Mouse (Mus musculus) ES-E14 (cell line): ENCODE measurements at regions not wholly inside any gene's neighbourhood (a gene's known extent, or its start where the extent isn't known, plus 50 kb on each side); places are given as distances from the start of the nearest gene placed in this dataset.
"Not testable (repeated sequence)": the region's sequence is repeated elsewhere in the genome, so short reads cannot be mapped to it uniquely, and the experiment has no call there.

ENCODE experiments used
- DNase-seq: peaks from one replicate; pipeline ENCODE4 v3.0.0-alpha.2; 2013; ENCODE audit warnings: low read depth, low spot score
- H3K27ac ChIP-seq: 2 replicates; pipeline ENCODE4 v1.5.1; 2012; ENCODE audit warnings: low read depth, mild to moderate bottlenecking, low read length, moderate library complexity, mixed read lengths; ENCODE audit not compliant: poor library complexity, insufficient read depth, severe bottlenecking
- H3K36me3 ChIP-seq: 2 replicates; pipeline ENCODE4 v1.6.1; 2012; ENCODE audit warnings: mild to moderate bottlenecking, low read length, moderate library complexity, mixed read lengths; ENCODE audit not compliant: control insufficient read depth, poor library complexity, insufficient read depth, severe bottlenecking
- H3K4me1 ChIP-seq, 2 experiments: fragments of 150-350 bp in 1 of 2; sonication (generic) in 1 of 2; 2 replicates each; pipeline ENCODE4 v1.6.1; 2012; ENCODE audit warnings: low read length in 2 of 2, mild to moderate bottlenecking in 1 of 2, mixed read lengths in 1 of 2; ENCODE audit not compliant: control insufficient read depth in 2 of 2, insufficient read depth in 2 of 2, poor library complexity in 1 of 2
- H3K4me3 ChIP-seq, 2 experiments: fragments of 150-350 bp in 1 of 2; sonication (generic) in 1 of 2; 2 replicates each; pipeline ENCODE4 v1.5.1; 2012; ENCODE audit warnings: low read length in 2 of 2, low read depth in 1 of 2, mild to moderate bottlenecking in 1 of 2, mixed read lengths in 1 of 2; ENCODE audit not compliant: insufficient read depth in 1 of 2, poor library complexity in 1 of 2, severe bottlenecking in 1 of 2
- H3K9ac ChIP-seq: 2 replicates; pipeline ENCODE4 v1.6.1; 2012; ENCODE audit warnings: low read depth, mild to moderate bottlenecking, low read length, mixed read lengths; ENCODE audit not compliant: poor library complexity, insufficient read depth, severe bottlenecking
- H3K9me3 ChIP-seq: fragments of 150-350 bp; sonication (generic); 2 replicates; pipeline ENCODE4 v1.6.1; 2012; ENCODE audit warnings: low read depth, mild to moderate bottlenecking, low read length; ENCODE audit not compliant: control insufficient read depth, insufficient read depth
- CHD2 ChIP-seq: IDR thresholded peaks from 2 replicates; pipeline ENCODE4 v1.6.1; 2014; ENCODE audit warnings: mild to moderate bottlenecking, low read depth, low read length, inconsistent platforms
- HCFC1 ChIP-seq: IDR thresholded peaks from 2 replicates; pipeline ENCODE4 v1.6.1; 2012; ENCODE audit warnings: low read length, inconsistent platforms, borderline replicate concordance; ENCODE audit not compliant: insufficient read depth
- MAFK ChIP-seq: IDR thresholded peaks from 2 replicates; pipeline ENCODE4 v1.6.1; 2014; ENCODE audit warnings: mild to moderate bottlenecking, low read depth, low read length, inconsistent platforms; ENCODE audit not compliant: insufficient read depth
- ZC3H11A ChIP-seq: IDR thresholded peaks from 2 replicates; pipeline ENCODE4 v1.6.1; 2012; ENCODE audit warnings: low read depth, mild to moderate bottlenecking, inconsistent platforms, low read length, borderline replicate concordance
- ZNF384 ChIP-seq: IDR thresholded peaks from 2 replicates; pipeline ENCODE4 v1.6.1; 2012; ENCODE audit warnings: low read depth, low read length, inconsistent platforms
- in situ Hi-C, 2 experiments: fragments of 600-800 bp; cut with MboI; formaldehyde crosslinking; loops; one replicate each; pipeline ENCODE4 v1.15.1; 2025; ENCODE audit warnings: low sequenced_read_pairs in 2 of 2, inconsistent platforms in 1 of 2; ENCODE audit not compliant: unreplicated experiment in 2 of 2

- Histone ChIP-seq H3K27ac (no peak overlapping the region), H3K4me3 (no peak overlapping the region), H3K36me3 (no peaks in the 10 kb centered on the region), H3K9me3 (no peaks in the 10 kb centered on the region), H3K4me1 (0 out of 4 replicates have a peak, but pooled peaks cover 0 to 2% of the 10 kb centered on the region in 2 experiments), H3K9ac (no peak overlapping the region)
- TF ChIP-seq CHD2 (no peak), ZC3H11A (no peak), MAFK (no peak), HCFC1 (no peak), ZNF384 (no peak)
- in situ Hi-C loops = no loop called here
- no peak for DNase-seq
Measured at GRCm38 (mm10) chr7:83392181-83392580, 192.5 kb upstream of the Tmc3 start.

GRCm38 (mm10) chr7:83392625-83393024, 192.1 kb upstream of the Tmc3 start:
- no peaks in the 10 kb centered on the region for H3K9me3 ChIP-seq
- no peaks in the 10 kb centered on the region for H3K36me3 ChIP-seq
- no peak overlapping the region for H3K27ac ChIP-seq
- TF ChIP-seq ZC3H11A (no peak), MAFK (no peak), HCFC1 (no peak), CHD2 (no peak), ZNF384 (no peak)
- no peak overlapping the region for H3K4me3 ChIP-seq
- in situ Hi-C loops = no loop called here
- no peak overlapping the region for H3K9ac ChIP-seq
- H3K4me1 ChIP-seq = 0 out of 4 replicates have a peak, but pooled peaks cover 0 to 2% of the 10 kb centered on the region in 2 experiments
- no peak for DNase-seq

- Histone ChIP-seq H3K9ac (no peak overlapping the region), H3K9me3 (no peaks in the 10 kb centered on the region), H3K36me3 (no peaks in the 10 kb centered on the region), H3K4me1 (0 out of 4 replicates have a peak, but pooled peaks cover 0 to 2% of the 10 kb centered on the region in 2 experiments), H3K27ac (no peak overlapping the region), H3K4me3 (no peak overlapping the region)
- no peak for DNase-seq
- in situ Hi-C loops = no loop called here
- TF ChIP-seq MAFK = no peak
- TF ChIP-seq HCFC1 = no peak
- TF ChIP-seq ZNF384 = no peak
- TF ChIP-seq CHD2 = no peak
- TF ChIP-seq ZC3H11A = no peak
Measured at GRCm38 (mm10) chr7:83394156-83394555, 190.6 kb upstream of the Tmc3 start.

GRCm38 (mm10) chr7:83399668-83400067, 185.1 kb upstream of the Tmc3 start:
- H3K9ac ChIP-seq = no peak overlapping the region
- no peaks in the 10 kb centered on the region for H3K9me3 ChIP-seq
- DNase-seq = no peak
- H3K36me3 ChIP-seq = no peaks in the 10 kb centered on the region
- no peaks in the 10 kb centered on the region for H3K4me1 ChIP-seq
- H3K4me3 ChIP-seq = no peak overlapping the region
- in situ Hi-C loops = no loop called here
- TF ChIP-seq MAFK (no peak), ZNF384 (no peak), CHD2 (no peak), HCFC1 (no peak), ZC3H11A (no peak)
- no peak overlapping the region for H3K27ac ChIP-seq

- Histone ChIP-seq H3K4me3 (no peak overlapping the region), H3K9me3 (no peaks in the 10 kb centered on the region), H3K4me1 (no peaks in the 10 kb centered on the region), H3K36me3 (no peaks in the 10 kb centered on the region), H3K27ac (no peak overlapping the region), H3K9ac (no peak overlapping the region)
- TF ChIP-seq ZNF384 (no peak), HCFC1 (no peak), ZC3H11A (no peak), MAFK (no peak), CHD2 (no peak)
- in situ Hi-C loops = no loop called here
- DNase-seq = peak; percentile 55
Measured at GRCm38 (mm10) chr7:83401001-83401400, 183.7 kb upstream of the Tmc3 start.

- DNase-seq, H3K4me3 ChIP-seq, in situ Hi-C loops, H3K4me1 ChIP-seq, H3K36me3 ChIP-seq, H3K27ac ChIP-seq, H3K9ac ChIP-seq, H3K9me3 ChIP-seq: not testable (repeated sequence)
Measured at GRCm38 (mm10) chr7:83412745-83413144, 172.0 kb upstream of the Tmc3 start.
